Mouse (Mus musculus) cerebellum, postnatal 25 days (tissue): Measurements from ENCODE around the gene Gm21778.
"Not testable (repeated sequence)": the region's sequence is repeated elsewhere in the genome, so short reads cannot be mapped to it uniquely, and the experiment has no call there.

ENCODE experiments used
- DNase-seq, 2 experiments: peaks; one replicate each; pipeline ENCODE4 v3.0.0; 2021; ENCODE audit warnings: mixed read lengths in 2 of 2

Gm21778 gene

GRCm38 (mm10) chrY:5942160-5942559 is at the start of gene Gm21778:
TSS of gene Gm21778 (plus strand) at chrY:5942460.
- DNase-seq: not testable (repeated sequence)
